Mouse (Mus musculus): Measurements from ENCODE around the gene Rdh1. TPM values are rescaled to one million over a fixed set of nuclear protein-coding genes. Genes with fewer than 3 reads are reported as not detected.
A peak's percentile ranks its signal among the peaks of the same experiment; 100 is the strongest.

Gene Rdh1
- polyA plus RNA-seq, 1 experiment from 2014 or later: 0.07 TPM

DNA sequence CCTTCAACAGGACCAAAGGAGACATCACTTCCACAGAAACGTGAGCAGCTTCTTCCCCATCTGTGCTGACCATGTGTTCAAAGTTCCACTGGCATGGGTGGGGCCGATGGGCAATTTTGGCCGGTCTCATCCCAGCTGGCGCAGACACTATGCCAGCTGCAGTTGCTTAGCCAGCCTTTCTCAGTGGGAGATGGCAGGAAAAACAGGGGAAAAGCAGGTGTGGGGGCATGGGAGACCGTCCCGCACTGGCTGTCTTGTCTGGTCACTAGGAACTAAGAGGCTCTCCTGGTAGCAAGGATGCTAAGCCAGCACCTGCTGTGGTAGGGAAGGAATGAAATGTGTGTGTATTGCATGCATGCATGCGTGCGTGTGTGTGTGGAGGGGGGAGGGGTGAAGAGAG lies 31.1 kb upstream of the Rdh1 start:
- Histone ChIP-seq H3K36me3 (ENCODE audit: insufficient read depth, low read length) (no peaks in the 10 kb centered on the region), H3K4me3 (ENCODE audit: low read depth, low read length) (no peak overlapping the region), H3K4me2 (replicated peaks; ENCODE audit: low read depth, low read length) (no peak overlapping the region), H3K4me1 (ENCODE audit: insufficient read depth, low read depth, low read length) (no peaks in the 10 kb centered on the region), H3K9ac (replicated peaks; ENCODE audit: low read depth) (no peak overlapping the region), H3K9me3 (ENCODE audit: low read length) (no peaks in the 10 kb centered on the region), H3K27me3 (replicated peaks; ENCODE audit: insufficient read depth, low read length) (no peaks in the 10 kb centered on the region), H3K27ac (ENCODE audit: low read length) (no peak overlapping the region)
- ATAC-seq: no peak
- DNase-seq (ENCODE audit: low spot score): no peak
- 69% methylated on average over 8 of the region's 8 CpGs for WGBS
- no peak for TF ChIP-seq EP300 (IDR thresholded peaks at IDR 0.05)
- no peak for TF ChIP-seq CTCF (IDR thresholded peaks at IDR 0.05)

DNA sequence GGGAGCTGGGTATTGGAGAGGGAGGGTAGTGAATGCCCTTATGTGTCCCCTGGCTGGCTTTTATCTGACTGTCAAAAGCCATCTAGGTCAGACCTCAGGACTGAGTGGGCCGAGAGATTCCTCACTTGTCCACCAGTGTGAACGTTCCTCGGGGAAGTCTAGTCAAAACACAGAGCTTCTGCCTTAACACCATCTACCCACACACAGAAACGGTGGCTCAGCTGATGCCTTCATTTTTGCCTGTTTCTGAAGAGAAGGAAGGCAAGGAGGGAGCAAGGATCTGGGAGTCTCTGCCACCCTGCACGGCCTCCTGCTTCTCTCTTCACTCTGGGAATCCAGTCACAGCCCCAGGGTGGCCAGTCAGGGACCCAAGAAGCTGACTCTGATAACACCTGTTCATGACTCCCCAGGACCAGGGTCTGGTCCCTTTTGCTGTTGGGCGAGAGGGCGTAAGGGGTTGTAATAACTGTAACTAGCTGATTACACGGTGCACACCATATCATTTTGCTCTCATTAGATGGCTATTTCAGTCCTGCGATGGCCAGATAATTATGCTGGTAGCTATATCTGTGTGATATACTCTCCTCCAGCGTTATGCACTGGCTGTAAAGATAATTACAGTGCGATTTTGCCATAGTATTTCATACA lies 29.1 kb upstream of the Rdh1 start:
- ATAC-seq (no peak), DNase-seq (ENCODE audit: low spot score) (no peak)
- H3K27ac ChIP-seq (ENCODE audit: low read length): no peak overlapping the region
- H3K4me1 ChIP-seq (ENCODE audit: insufficient read depth, low read depth, low read length): no peaks in the 10 kb centered on the region
- H3K4me2 ChIP-seq (replicated peaks; ENCODE audit: low read depth, low read length): no peak overlapping the region
- no peak for TF ChIP-seq EP300 (IDR thresholded peaks at IDR 0.05)
- no peak for TF ChIP-seq CTCF (IDR thresholded peaks at IDR 0.05)
- H3K9ac ChIP-seq (replicated peaks; ENCODE audit: low read depth): no peak overlapping the region
- H3K9me3 ChIP-seq (ENCODE audit: low read length): no peaks in the 10 kb centered on the region
- H3K36me3 ChIP-seq (ENCODE audit: insufficient read depth, low read length): no peaks in the 10 kb centered on the region
- H3K27me3 ChIP-seq (replicated peaks; ENCODE audit: insufficient read depth, low read length): no peaks in the 10 kb centered on the region
- WGBS: 71% methylated on average over 11 of the region's 11 CpGs
- H3K4me3 ChIP-seq (ENCODE audit: low read depth, low read length): no peak overlapping the region

DNA sequence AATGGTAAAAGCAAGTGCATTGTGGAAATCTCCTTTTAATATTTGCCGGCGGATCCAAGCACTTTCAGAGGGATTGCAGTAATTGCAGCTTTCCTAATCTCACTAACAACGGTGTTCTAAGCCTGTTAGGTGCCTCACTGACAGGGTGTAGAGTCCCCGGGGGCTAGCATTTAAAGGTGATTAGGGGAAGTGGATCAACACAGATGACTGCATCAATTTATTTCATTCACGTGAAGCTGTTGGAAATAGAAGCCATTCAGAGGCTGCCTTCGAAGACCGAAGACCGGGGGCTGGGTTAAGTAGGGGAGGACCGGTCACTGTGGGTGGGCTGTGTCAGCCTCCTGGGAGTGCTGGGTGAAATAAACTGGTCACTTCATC lies 28.6 kb upstream of the Rdh1 start:
- no peak overlapping the region for H3K27ac ChIP-seq (ENCODE audit: low read length)
- TF ChIP-seq CTCF (IDR thresholded peaks at IDR 0.05): no peak
- no peak overlapping the region for H3K4me3 ChIP-seq (ENCODE audit: low read depth, low read length)
- no peak for DNase-seq (ENCODE audit: low spot score)
- no peaks in the 10 kb centered on the region for H3K27me3 ChIP-seq (replicated peaks; ENCODE audit: insufficient read depth, low read length)
- H3K36me3 ChIP-seq (ENCODE audit: insufficient read depth, low read length): no peaks in the 10 kb centered on the region
- ATAC-seq: no peak
- no peak overlapping the region for H3K4me2 ChIP-seq (replicated peaks; ENCODE audit: low read depth, low read length)
- no peak overlapping the region for H3K9ac ChIP-seq (replicated peaks; ENCODE audit: low read depth)
- 44% methylated on average over 9 of the region's 9 CpGs for WGBS
- no peaks in the 10 kb centered on the region for H3K4me1 ChIP-seq (ENCODE audit: insufficient read depth, low read depth, low read length)
- H3K9me3 ChIP-seq (ENCODE audit: low read length): no peaks in the 10 kb centered on the region

DNA sequence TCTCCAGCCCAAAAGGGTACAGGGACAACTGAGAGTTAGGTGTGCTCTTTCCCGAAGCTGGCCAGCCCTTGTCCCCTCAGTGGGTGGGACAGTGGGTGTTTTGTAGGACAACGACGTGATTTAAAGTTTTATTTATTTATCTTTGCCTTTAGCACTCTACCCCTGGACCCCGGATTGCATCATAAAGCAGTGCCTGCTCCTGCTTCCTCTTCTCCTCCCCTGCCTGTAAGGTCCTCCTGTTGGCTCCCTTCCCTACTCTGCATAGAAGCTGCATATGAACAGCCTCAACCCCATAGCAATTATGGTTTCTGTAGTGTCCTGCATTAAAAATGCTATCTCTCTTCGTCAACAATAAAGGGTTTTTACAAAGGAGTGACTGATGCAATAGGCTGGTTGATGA lies 28.1 kb upstream of the Rdh1 start:
- WGBS: 19% methylated on average over 5 of the region's 5 CpGs
- Histone ChIP-seq H3K36me3 (ENCODE audit: insufficient read depth, low read length) (no peaks in the 10 kb centered on the region), H3K4me3 (ENCODE audit: low read depth, low read length) (no peak overlapping the region), H3K27ac (ENCODE audit: low read length) (no peak overlapping the region), H3K4me2 (replicated peaks; ENCODE audit: low read depth, low read length) (no peak overlapping the region), H3K9ac (replicated peaks; ENCODE audit: low read depth) (no peak overlapping the region), H3K4me1 (ENCODE audit: insufficient read depth, low read depth, low read length) (no peaks in the 10 kb centered on the region), H3K27me3 (replicated peaks; ENCODE audit: insufficient read depth, low read length) (no peaks in the 10 kb centered on the region), H3K9me3 (ENCODE audit: low read length) (no peaks in the 10 kb centered on the region)
- ATAC-seq: no peak
- DNase-seq (ENCODE audit: low spot score): no peak
- TF ChIP-seq EP300 (IDR thresholded peaks at IDR 0.05): no peak
- TF ChIP-seq CTCF (IDR thresholded peaks at IDR 0.05): no peak

DNA sequence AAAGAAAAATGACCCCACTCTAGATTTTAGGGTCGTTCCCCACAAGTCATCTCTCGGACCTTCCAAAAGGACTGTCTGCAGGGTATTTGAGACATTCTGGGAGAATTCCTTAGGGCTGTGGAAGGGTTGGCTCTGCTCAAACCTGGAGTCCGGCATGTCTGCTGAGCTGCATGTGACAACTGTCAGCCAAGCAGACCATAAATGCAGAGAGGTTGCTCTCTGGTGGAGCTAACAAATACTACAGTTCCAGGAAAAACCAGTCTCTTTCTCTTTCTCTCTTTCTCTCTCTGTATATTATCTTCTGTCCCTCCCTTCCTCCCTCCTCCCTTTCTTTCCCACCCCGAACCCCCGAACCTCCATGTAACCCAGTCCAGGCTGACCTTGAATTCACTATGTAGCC lies 25.1 kb upstream of the Rdh1 start:
- TF ChIP-seq EP300 (IDR thresholded peaks at IDR 0.05) (no peak), CTCF (IDR thresholded peaks at IDR 0.05) (peak; percentile 73)
- peak; percentile 69 for DNase-seq (ENCODE audit: low spot score)
- Histone ChIP-seq H3K36me3 (ENCODE audit: insufficient read depth, low read length) (no peaks in the 10 kb centered on the region), H3K27me3 (replicated peaks; ENCODE audit: insufficient read depth, low read length) (no peaks in the 10 kb centered on the region), H3K4me3 (ENCODE audit: low read depth, low read length) (no peak overlapping the region), H3K9ac (replicated peaks; ENCODE audit: low read depth) (no peak overlapping the region), H3K4me2 (replicated peaks; ENCODE audit: low read depth, low read length) (no peak overlapping the region), H3K27ac (ENCODE audit: low read length) (no peak overlapping the region), H3K4me1 (ENCODE audit: insufficient read depth, low read depth, low read length) (peaks cover 9% of the 10 kb centered on the region; the same call in 1 of the 2 replicates), H3K9me3 (ENCODE audit: low read length) (no peaks in the 10 kb centered on the region)
- no peak for ATAC-seq
- WGBS: 30% methylated on average over 5 of the region's 5 CpGs

DNA sequence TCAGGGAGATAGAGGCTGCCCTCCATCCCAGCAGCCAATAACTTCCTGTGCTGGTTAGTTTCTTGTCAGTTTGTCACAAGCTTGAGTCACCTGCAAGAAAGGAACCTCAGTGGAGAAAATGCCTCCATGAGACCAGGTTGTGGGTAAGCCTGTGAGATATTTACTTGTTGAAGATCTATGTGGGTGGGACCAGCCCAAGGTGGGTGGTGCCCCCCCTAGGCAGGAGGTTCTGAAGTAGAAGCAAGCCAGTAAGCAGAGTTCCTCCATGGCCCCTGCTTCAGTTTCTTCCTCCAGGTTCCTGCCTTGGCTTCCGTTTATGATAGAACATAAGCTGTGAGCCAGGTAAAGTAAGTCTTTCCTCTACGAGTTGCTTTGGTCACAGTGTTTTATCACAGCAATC lies 23.3 kb upstream of the Rdh1 start:
- ATAC-seq: no peak
- Histone ChIP-seq H3K36me3 (ENCODE audit: insufficient read depth, low read length) (no peaks in the 10 kb centered on the region), H3K4me3 (ENCODE audit: low read depth, low read length) (no peak overlapping the region), H3K27ac (ENCODE audit: low read length) (no peak overlapping the region), H3K4me2 (replicated peaks; ENCODE audit: low read depth, low read length) (no peak overlapping the region), H3K4me1 (ENCODE audit: insufficient read depth, low read depth, low read length) (peaks cover 18% of the 10 kb centered on the region; the same call in 1 of the 2 replicates), H3K27me3 (replicated peaks; ENCODE audit: insufficient read depth, low read length) (no peaks in the 10 kb centered on the region), H3K9me3 (ENCODE audit: low read length) (no peaks in the 10 kb centered on the region), H3K9ac (replicated peaks; ENCODE audit: low read depth) (no peak overlapping the region)
- no peak for DNase-seq (ENCODE audit: low spot score)
- no peak for TF ChIP-seq EP300 (IDR thresholded peaks at IDR 0.05)
- no peak for TF ChIP-seq CTCF (IDR thresholded peaks at IDR 0.05)
- WGBS: 51% methylated on average over 2 of the region's 2 CpGs

DNA sequence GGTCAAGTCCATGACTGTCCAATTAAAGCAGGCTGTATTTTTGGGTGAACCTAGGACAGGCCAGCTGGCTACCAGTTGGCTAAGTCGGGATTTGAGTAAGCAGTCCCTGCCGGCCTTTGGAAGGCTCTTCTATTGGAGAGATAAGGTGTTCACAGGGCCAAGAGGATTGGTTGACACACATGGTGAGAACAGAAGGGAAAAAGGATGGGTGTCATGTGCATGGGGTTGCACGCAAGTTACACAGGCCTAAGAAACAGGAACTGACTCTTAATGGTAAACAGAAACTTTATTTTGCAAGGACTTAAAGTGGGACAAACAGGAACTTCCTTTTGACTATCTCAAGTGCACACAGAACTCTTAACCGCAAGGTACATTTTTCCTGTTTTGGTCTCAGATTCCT lies 22.6 kb upstream of the Rdh1 start:
- no peaks in the 10 kb centered on the region for H3K9me3 ChIP-seq (ENCODE audit: low read length)
- WGBS: 33% methylated on average over 4 of the region's 4 CpGs
- H3K4me1 ChIP-seq (ENCODE audit: insufficient read depth, low read depth, low read length): peaks cover 18% of the 10 kb centered on the region; the same call in 1 of the 2 replicates
- H3K36me3 ChIP-seq (ENCODE audit: insufficient read depth, low read length): peaks cover 3% of the 10 kb centered on the region; the same call in 1 of the 2 replicates
- H3K4me3 ChIP-seq (ENCODE audit: low read depth, low read length): no peak overlapping the region
- H3K27me3 ChIP-seq (replicated peaks; ENCODE audit: insufficient read depth, low read length): no peaks in the 10 kb centered on the region
- peak overlapping the region; percentile 51 for H3K27ac ChIP-seq (ENCODE audit: low read length)
- DNase-seq (ENCODE audit: low spot score): peak; percentile 65
- ATAC-seq: peak; percentile 11; the same call in 1 of the 2 replicates
- no peak overlapping the region for H3K9ac ChIP-seq (replicated peaks; ENCODE audit: low read depth)
- H3K4me2 ChIP-seq (replicated peaks; ENCODE audit: low read depth, low read length): no peak overlapping the region
- TF ChIP-seq CTCF (IDR thresholded peaks at IDR 0.05) (no peak), EP300 (IDR thresholded peaks at IDR 0.05) (peak; percentile 43; the same call in 1 of the 2 replicates)

Measured in lung, postnatal 0 days (tissue).